Mouse (Mus musculus) liver, postnatal 0 days (tissue): ENCODE measurements at regions not wholly inside any gene's neighbourhood (a gene's known extent, or its start where the extent isn't known, plus 50 kb on each side); places are given as distances from the start of the nearest gene placed in this dataset.

Source experiments
- CTCF ChIP-seq: sonication (generic); IDR thresholded peaks from 2 replicates; pipeline ENCODE4 v1.5.1; 2016; ENCODE audit warnings: antibody characterized with exemption, low read depth
- EP300 ChIP-seq: IDR thresholded peaks from 2 replicates; pipeline ENCODE4 v1.6.1; 2016; ENCODE audit warnings: antibody characterized with exemption, low read depth, mild to moderate bottlenecking

GRCm38 (mm10) chr7:133432343-133432742, 169.6 kb downstream of the Tex36 start:
- TF ChIP-seq CTCF = no peak
- no peak for TF ChIP-seq EP300
